Mouse (Mus musculus) layer of hippocampus, postnatal 14 days (tissue): ENCODE data around the gene Diras2. TPM values are rescaled to one million over a fixed set of nuclear protein-coding genes. Genes with fewer than 3 reads are reported as not detected.
"Not testable (repeated sequence)": the region's sequence is repeated elsewhere in the genome, so short reads cannot be mapped to it uniquely, and the experiment has no call there.

ENCODE experiments used
- DNase-seq, 2 experiments: peaks; one replicate each; pipeline ENCODE4 v3.0.0; 2021 to 2022; ENCODE audit warnings: low spot score in 2 of 2, mixed read lengths in 1 of 2
- total RNA-seq, 2 experiments: library from RNA; stranded (reverse); gene quantifications; 2 replicates each; pipeline ENCODE4 v1.2.3; 2021

Diras2 gene
- total RNA-seq, 2 experiments from 2014 or later, result 138 to 149 TPM

GRCm38 (mm10) chr13:52519425-52519824, 11.7 kb downstream of the Diras2 start:
- DNase-seq, result no peak

- no peak for DNase-seq
Measured at GRCm38 (mm10) chr13:52518377-52518776, 12.7 kb downstream of the Diras2 start.

GRCm38 (mm10) chr13:52517021-52517420, 14.1 kb downstream of the Diras2 start:
- no peak for DNase-seq

GRCm38 (mm10) chr13:52516561-52516960, 14.5 kb downstream of the Diras2 start:
- DNase-seq, result no peak

- no peak for DNase-seq
Measured at GRCm38 (mm10) chr13:52516051-52516450, 15.0 kb downstream of the Diras2 start.

GRCm38 (mm10) chr13:52513554-52513953, 17.5 kb downstream of the Diras2 start:
- no peak for DNase-seq

- DNase-seq, result no peak
Measured at GRCm38 (mm10) chr13:52512356-52512755, 18.7 kb downstream of the Diras2 start.

GRCm38 (mm10) chr13:52510172-52510880, 20.8 kb downstream of the Diras2 start:
- DNase-seq, result no peak

GRCm38 (mm10) chr13:52507460-52508293, 23.4 kb downstream of the Diras2 start:
- DNase-seq, result no peak

GRCm38 (mm10) chr13:52506822-52507221, 24.3 kb downstream of the Diras2 start:
- not testable (repeated sequence) for DNase-seq

GRCm38 (mm10) chr13:52505683-52506285, 25.3 kb downstream of the Diras2 start:
- DNase-seq, result not testable (repeated sequence)

GRCm38 (mm10) chr13:52501686-52502085, 29.4 kb downstream of the Diras2 start:
- peak; percentile 64 to 68 for DNase-seq

GRCm38 (mm10) chr13:52497029-52497550, 34.0 kb downstream of the Diras2 start:
- peak in 1 of 2 experiments; percentile 68 for DNase-seq

- no peak for DNase-seq
Measured at GRCm38 (mm10) chr13:52488821-52489220, 42.3 kb downstream of the Diras2 start.

- DNase-seq, result no peak
Measured at GRCm38 (mm10) chr13:52484064-52484463, 47.0 kb downstream of the Diras2 start.

- DNase-seq, result peak in 1 of 2 experiments; percentile 47
Measured at GRCm38 (mm10) chr13:52481786-52482185, 49.3 kb downstream of the Diras2 start.

- no peak for DNase-seq
Measured at GRCm38 (mm10) chr13:52479146-52479545, 51.9 kb downstream of the Diras2 start.

GRCm38 (mm10) chr13:52476998-52477601, 54.0 kb downstream of the Diras2 start:
- DNase-seq, result no peak

- no peak for DNase-seq
Measured at GRCm38 (mm10) chr13:52476222-52476621, 54.9 kb downstream of the Diras2 start.

GRCm38 (mm10) chr13:52475264-52475663, 55.8 kb downstream of the Diras2 start:
- DNase-seq, result no peak

- no peak for DNase-seq
Measured at GRCm38 (mm10) chr13:52474807-52475206, 56.3 kb downstream of the Diras2 start.
